Mouse (Mus musculus) midbrain, embryonic 13.5 days (tissue): Measurements from ENCODE around the gene Slc25a34. TPM values are rescaled to one million over a fixed set of nuclear protein-coding genes. Genes with fewer than 3 reads are reported as not detected.
A peak's percentile ranks its signal among the peaks of the same experiment; 100 is the strongest.

Experiments
- ATAC-seq: fragments of 200-750 bp; cut with Nextera tagmentation; 2 replicates; pipeline ENCODE4 v1.8.0; 2017; ENCODE audit warnings: mild to moderate bottlenecking, moderate TSS enrichment, moderate library complexity
- H3K27ac ChIP-seq: fragments of 300-500 bp; sonication (generic); 2 replicates; pipeline ENCODE4 v1.5.1; 2015; ENCODE audit warnings: inconsistent platforms, mild to moderate bottlenecking, moderate library complexity
- H3K27me3 ChIP-seq: fragments of 300-500 bp; sonication (generic); 2 replicates; pipeline ENCODE4 v1.6.1; 2015; ENCODE audit warnings: mild to moderate bottlenecking, inconsistent platforms
- H3K36me3 ChIP-seq: fragments of 300-500 bp; sonication (generic); 2 replicates; pipeline ENCODE4 v1.6.1; 2015; ENCODE audit warnings: mild to moderate bottlenecking, inconsistent platforms
- H3K4me1 ChIP-seq: fragments of 300-500 bp; sonication (generic); replicated peaks from 2 replicates; pipeline ENCODE4 v1.6.1; 2015; ENCODE audit warnings: inconsistent platforms
- H3K4me2 ChIP-seq: fragments of 300-500 bp; sonication (generic); replicated peaks from 2 replicates; pipeline ENCODE4 v1.6.1; 2015; ENCODE audit warnings: moderate library complexity, mild to moderate bottlenecking, inconsistent platforms
- H3K4me3 ChIP-seq: fragments of 300-500 bp; sonication (generic); replicated peaks from 2 replicates; pipeline ENCODE4 v1.5.1; 2015; ENCODE audit warnings: mild to moderate bottlenecking, inconsistent platforms
- H3K9ac ChIP-seq: fragments of 300-500 bp; sonication (generic); replicated peaks from 2 replicates; pipeline ENCODE4 v1.6.1; 2015; ENCODE audit warnings: mild to moderate bottlenecking, inconsistent platforms
- H3K9me3 ChIP-seq: fragments of 300-500 bp; sonication (generic); 2 replicates; pipeline ENCODE4 v1.6.1; 2016; ENCODE audit warnings: mild to moderate bottlenecking, inconsistent platforms
- WGBS: fragments of 180-500 bp; shearing (Covaris S2); methylation state at CpG from one replicate; pipeline ENCODE4 v1.1.7; 2015; 5-methylcytosine and 5-hydroxymethylcytosine counted together
- polyA plus RNA-seq: library from polyadenylated mRNA; unstranded; fragments of >200 nt; fragmentation: Nextera tagmentation; extraction: Ambion mirVana; gene quantifications from 2 replicates; pipeline ENCODE4 v1.2.1, GENCODE M21; 2015

The Slc25a34 gene
- polyA plus RNA-seq, 1 experiment from 2014 or later, result 0.19 TPM

DNA sequence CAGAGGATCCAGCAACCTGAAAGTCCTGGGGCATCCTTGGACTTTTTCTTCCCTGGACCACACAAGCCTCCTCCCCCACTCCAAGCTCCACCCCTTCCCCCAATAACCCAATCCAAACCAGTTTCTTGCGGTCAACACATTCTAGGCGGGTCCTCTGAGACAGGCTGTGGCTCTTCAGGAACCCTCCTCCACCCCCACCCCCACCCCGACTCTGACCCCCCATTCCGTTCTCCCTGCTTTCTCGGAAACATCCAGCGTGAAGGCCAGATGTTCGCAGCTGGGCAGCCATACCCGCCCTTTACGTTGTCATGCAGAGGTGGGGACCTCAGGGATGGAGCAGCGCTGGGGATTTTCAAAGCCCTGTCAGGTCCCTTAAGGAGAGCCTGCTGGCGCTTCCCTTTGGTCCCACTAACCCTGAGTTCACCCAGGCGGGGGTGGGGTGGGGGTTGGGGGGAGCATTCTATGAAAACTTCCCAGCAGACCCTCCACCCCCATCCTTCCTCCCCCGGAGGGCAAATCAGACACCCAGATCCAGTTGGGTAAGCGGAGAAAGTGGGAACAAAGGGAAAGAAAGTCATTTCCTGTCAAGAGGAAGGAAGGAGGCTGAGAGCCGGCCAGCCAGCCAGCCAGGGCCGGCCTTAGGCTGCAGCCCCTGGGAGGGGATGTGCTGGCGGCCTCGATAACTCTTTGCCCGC, 25.3 kb downstream of the Slc25a34 start:
- peak; percentile 37; the same call in 1 of the 2 replicates for ATAC-seq
- Histone ChIP-seq H3K4me2 (peak overlapping the region; percentile 89), H3K9ac (peak overlapping the region; percentile 73; the same call in 1 of the 2 replicates), H3K27me3 (peaks cover 28% of the 10 kb centered on the region), H3K4me3 (peak overlapping the region; percentile 59), H3K4me1 (peaks cover 22% of the 10 kb centered on the region), H3K36me3 (peaks cover 9% of the 10 kb centered on the region; the same call in 1 of the 2 replicates), H3K27ac (no peak overlapping the region), H3K9me3 (no peaks in the 10 kb centered on the region)
- WGBS, result 1% methylated on average over 19 of the region's 19 CpGs

DNA sequence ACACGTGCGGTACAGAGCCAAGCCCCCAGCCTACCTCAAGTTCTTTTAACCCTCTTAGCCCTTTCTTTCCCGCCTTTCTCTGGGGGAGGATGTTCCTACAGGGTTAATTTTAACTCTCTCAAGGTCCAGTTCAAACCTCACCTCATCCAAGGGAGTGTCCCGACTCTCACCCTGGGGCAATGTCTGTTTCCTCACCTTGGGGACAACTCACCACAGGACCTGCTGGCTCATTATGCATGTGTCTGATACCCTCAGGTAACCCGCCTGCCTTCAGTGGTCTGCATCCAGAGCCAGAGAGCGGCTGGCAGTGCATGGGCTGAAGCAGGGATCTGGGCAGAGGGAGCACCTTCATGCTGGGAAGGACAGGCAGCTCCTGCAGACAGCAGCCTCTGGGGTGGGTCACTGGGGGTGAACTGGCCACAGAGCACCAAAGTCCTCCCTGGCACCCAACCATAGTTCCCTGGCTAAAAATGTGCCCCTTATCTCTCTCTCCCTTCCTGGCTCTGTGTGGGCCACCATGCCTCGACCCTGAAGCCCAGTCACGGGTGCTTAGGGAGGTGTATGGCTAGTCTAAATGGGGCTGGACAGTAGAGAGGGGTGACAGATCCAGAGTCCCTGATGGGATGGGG, 26.8 kb downstream of the Slc25a34 start:
- ATAC-seq, result no peak
- H3K9me3 ChIP-seq, result no peaks in the 10 kb centered on the region
- H3K36me3 ChIP-seq, result peaks cover 10% of the 10 kb centered on the region; the same call in 1 of the 2 replicates
- no peak overlapping the region for H3K27ac ChIP-seq
- H3K27me3 ChIP-seq, result peaks cover 28% of the 10 kb centered on the region
- H3K9ac ChIP-seq, result no peak overlapping the region
- no peak overlapping the region for H3K4me3 ChIP-seq
- H3K4me2 ChIP-seq, result no peak overlapping the region
- peaks cover 22% of the 10 kb centered on the region for H3K4me1 ChIP-seq
- 85% methylated on average over 8 of the region's 8 CpGs for WGBS

GRCm38 (mm10) chr4:141595605-141596268, 27.9 kb downstream of the Slc25a34 start:
- no peak overlapping the region for H3K4me3 ChIP-seq
- H3K4me2 ChIP-seq, result no peak overlapping the region
- ATAC-seq, result no peak
- H3K27ac ChIP-seq, result no peak overlapping the region
- H3K27me3 ChIP-seq, result peaks cover 23% of the 10 kb centered on the region
- H3K9me3 ChIP-seq, result no peaks in the 10 kb centered on the region
- H3K9ac ChIP-seq, result no peak overlapping the region
- WGBS, result 82% methylated on average over 9 of the region's 9 CpGs
- peaks cover 15% of the 10 kb centered on the region; the same call in 1 of the 2 replicates for H3K36me3 ChIP-seq
- peaks cover 22% of the 10 kb centered on the region for H3K4me1 ChIP-seq

DNA sequence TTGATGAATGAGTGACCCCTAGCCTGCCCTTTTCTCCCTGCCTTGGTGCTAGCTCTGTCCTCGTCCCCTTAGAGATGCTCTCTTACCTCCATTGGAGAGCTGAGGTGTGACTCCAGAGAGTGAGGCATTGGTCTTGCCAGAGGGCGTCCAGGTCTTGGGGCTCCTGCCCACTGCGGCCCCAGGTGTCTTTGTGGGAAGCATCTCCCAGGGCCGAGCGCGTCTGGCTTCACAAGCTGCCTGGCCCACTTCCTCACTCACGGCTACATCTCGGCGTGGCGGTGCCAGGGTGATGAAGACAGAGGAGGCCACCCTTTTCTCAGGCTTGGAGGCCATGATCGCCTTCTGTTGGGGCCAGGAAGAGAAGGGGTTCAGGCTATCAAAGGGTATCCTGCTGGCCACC, 28.5 kb downstream of the Slc25a34 start:
- Histone ChIP-seq H3K4me1 (peaks cover 22% of the 10 kb centered on the region), H3K4me2 (no peak overlapping the region), H3K4me3 (no peak overlapping the region), H3K9ac (no peak overlapping the region), H3K27me3 (peaks cover 23% of the 10 kb centered on the region), H3K36me3 (peaks cover 15% of the 10 kb centered on the region; the same call in 1 of the 2 replicates), H3K27ac (no peak overlapping the region), H3K9me3 (no peaks in the 10 kb centered on the region)
- 92% methylated on average over 11 of the region's 11 CpGs for WGBS
- no peak for ATAC-seq

DNA sequence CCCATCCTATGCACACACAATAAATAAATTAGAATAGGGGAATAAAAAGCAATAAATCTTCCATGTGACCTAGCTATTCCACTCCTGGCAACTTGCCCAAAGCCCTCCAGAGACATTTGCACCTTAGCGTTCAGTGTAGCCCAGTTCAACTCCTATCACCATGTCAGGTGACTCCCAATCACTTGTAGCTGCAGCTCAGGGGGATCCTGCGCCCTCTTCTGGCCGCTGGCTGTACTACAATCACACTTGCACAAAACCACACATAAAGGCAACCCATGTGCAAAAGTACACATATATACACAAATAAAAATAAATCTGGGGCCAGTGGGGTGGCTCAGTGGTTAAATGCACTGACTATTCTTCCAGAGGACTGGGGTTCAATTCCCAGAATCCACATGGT, 32.1 kb downstream of the Slc25a34 start:
- H3K9me3 ChIP-seq, result no peaks in the 10 kb centered on the region
- no peak for ATAC-seq
- H3K27me3 ChIP-seq, result no peaks in the 10 kb centered on the region
- no peak overlapping the region for H3K27ac ChIP-seq
- H3K4me2 ChIP-seq, result no peak overlapping the region
- H3K4me1 ChIP-seq, result no peaks in the 10 kb centered on the region
- no peak overlapping the region for H3K9ac ChIP-seq
- H3K4me3 ChIP-seq, result no peak overlapping the region
- 18% methylated on average over 3 of the region's 3 CpGs for WGBS
- peaks cover 21% of the 10 kb centered on the region; the same call in 1 of the 2 replicates for H3K36me3 ChIP-seq

DNA sequence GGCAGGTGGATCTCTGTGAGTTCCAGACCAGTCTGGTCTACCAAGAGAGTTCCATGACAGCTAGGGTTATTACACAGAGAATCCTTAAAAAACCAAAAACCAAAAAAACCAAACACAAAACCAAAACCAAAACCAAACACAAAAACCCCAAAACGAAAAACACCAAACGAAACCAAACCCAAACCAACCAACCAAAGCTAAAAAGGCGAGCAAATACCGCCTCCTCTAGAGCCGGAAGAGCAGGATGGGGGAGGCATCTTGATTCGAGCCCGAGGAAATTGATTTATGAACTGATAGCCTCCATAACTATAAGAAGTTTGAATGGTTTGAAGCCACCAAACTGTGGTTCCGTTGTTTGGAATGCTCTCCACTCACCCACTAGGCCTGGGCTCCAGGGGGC, 39.7 kb downstream of the Slc25a34 start:
- no peak overlapping the region for H3K4me2 ChIP-seq
- no peaks in the 10 kb centered on the region for H3K4me1 ChIP-seq
- no peak for ATAC-seq
- peaks cover 6% of the 10 kb centered on the region for H3K36me3 ChIP-seq
- H3K4me3 ChIP-seq, result no peak overlapping the region
- H3K27me3 ChIP-seq, result no peaks in the 10 kb centered on the region
- WGBS, result 94% methylated on average over 8 of the region's 8 CpGs
- no peak overlapping the region for H3K9ac ChIP-seq
- no peaks in the 10 kb centered on the region for H3K9me3 ChIP-seq
- H3K27ac ChIP-seq, result no peak overlapping the region

- Histone ChIP-seq H3K4me1 (no peaks in the 10 kb centered on the region), H3K36me3 (peaks cover 15% of the 10 kb centered on the region), H3K27ac (no peak overlapping the region), H3K27me3 (no peaks in the 10 kb centered on the region), H3K4me2 (no peak overlapping the region), H3K9me3 (no peaks in the 10 kb centered on the region), H3K4me3 (no peak overlapping the region), H3K9ac (no peak overlapping the region)
- 88% methylated on average over 13 of the region's 13 CpGs for WGBS
- no peak for ATAC-seq
Observed at GRCm38 (mm10) chr4:141581051-141581450, 42.6 kb downstream of the Slc25a34 start.

DNA sequence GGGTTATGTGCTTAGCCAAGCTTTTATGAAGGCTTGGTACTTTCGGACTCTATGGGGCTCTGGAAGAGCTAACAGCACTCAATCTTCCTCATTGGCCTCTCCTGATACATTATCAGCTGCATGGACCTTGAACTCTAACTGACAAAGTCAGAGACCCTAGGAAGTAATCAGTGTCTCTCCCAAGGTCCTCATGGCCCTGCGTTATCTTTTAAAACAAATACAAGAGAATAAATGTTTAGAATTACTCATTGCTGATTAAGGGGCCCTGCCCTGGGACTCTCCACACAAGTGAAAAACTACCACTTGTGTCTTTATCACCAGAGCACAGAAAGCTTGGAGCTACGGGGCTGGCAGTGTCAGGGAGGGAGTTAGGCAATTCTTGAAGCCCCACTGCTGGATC, 44.8 kb downstream of the Slc25a34 start:
- Histone ChIP-seq H3K9ac (no peak overlapping the region), H3K4me2 (no peak overlapping the region), H3K27ac (no peak overlapping the region), H3K36me3 (peaks cover 10% of the 10 kb centered on the region; the same call in 1 of the 2 replicates), H3K4me3 (no peak overlapping the region), H3K4me1 (no peaks in the 10 kb centered on the region), H3K27me3 (no peaks in the 10 kb centered on the region), H3K9me3 (no peaks in the 10 kb centered on the region)
- 87% methylated on average over 3 of the region's 3 CpGs for WGBS
- ATAC-seq, result no peak

DNA sequence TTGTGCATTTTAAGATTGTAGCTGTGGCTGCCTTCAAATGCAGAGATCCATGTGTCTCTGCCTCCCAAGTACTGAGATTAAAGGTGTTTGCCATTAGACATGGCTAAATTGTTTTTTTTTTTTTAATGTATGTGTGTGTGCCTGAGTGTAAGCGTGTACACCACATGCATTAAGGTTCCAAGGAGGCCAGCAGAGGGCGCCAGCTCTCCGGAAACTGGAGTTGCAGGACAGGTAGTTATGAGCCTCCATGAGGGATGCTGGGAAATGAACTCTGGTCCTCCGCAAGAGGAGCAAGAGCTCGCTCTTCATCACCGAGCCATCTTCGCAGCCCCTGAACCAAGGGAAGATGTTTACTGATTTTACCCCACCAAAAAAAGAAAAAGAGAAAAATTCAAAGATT, 46.7 kb downstream of the Slc25a34 start:
- ATAC-seq, result no peak

GRCm38 (mm10) chr4:141576404-141576803, 47.2 kb downstream of the Slc25a34 start:
- Histone ChIP-seq H3K4me3 (no peak overlapping the region), H3K9me3 (no peaks in the 10 kb centered on the region), H3K27ac (no peak overlapping the region), H3K4me1 (no peaks in the 10 kb centered on the region), H3K36me3 (peaks cover 10% of the 10 kb centered on the region; the same call in 1 of the 2 replicates), H3K27me3 (no peaks in the 10 kb centered on the region), H3K4me2 (no peak overlapping the region), H3K9ac (no peak overlapping the region)
- 87% methylated on average over 11 of the region's 11 CpGs for WGBS
- no peak for ATAC-seq

More for the DNA sequence above, 46.7 kb downstream of the Slc25a34 start:
- peaks cover 10% of the 10 kb centered on the region; the same call in 1 of the 2 replicates for H3K36me3 ChIP-seq
- H3K27ac ChIP-seq, result no peak overlapping the region
- no peak overlapping the region for H3K4me3 ChIP-seq
- no peaks in the 10 kb centered on the region for H3K4me1 ChIP-seq
- no peak overlapping the region for H3K4me2 ChIP-seq
- no peak overlapping the region for H3K9ac ChIP-seq
- H3K9me3 ChIP-seq, result no peaks in the 10 kb centered on the region
- WGBS, result 91% methylated on average over 7 of the region's 7 CpGs
- H3K27me3 ChIP-seq, result no peaks in the 10 kb centered on the region

DNA sequence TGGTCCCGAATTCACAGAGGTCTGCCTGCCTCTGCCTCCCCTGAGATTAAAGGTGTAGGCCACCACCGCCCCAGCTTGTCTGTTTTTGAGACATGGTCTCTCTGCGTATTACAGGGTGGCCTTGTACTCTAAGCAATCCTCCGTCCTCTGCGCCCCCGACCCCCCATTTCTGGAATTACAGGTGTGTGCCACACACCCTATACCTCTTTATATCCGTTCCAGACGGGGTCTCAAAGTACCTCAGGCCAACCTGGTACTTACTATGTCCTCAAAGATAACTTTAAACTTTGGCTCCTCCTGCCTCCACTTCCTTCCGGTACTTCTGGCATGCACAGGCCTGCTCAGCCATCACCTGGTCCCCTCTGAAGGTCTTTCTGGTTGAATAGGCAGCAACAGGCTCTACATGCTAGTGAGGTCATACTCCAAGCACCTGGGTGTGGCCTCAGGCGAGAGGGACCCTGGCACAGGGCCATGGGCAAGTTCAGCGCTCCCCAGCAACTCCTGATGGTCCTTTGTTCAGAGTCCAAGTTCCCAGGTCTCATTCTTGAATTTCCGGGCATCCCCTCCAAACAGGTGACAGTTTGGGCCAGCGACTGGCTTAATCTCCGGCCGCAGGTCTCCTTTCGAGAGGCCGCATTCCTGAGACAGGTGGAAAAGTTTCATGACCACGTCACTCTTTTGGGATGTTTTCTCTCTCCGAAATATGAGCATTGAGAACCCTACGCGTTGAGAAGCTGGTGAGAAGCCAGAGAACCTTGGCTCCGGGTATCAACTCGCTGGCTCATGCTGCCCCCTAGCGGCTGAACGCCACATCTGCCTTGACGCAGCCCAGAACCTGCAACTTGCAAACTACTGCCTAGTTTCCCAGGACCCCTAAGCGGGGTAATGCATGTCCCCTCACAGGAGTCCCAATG, 48.6 kb downstream of the Slc25a34 start:
- 46% methylated on average over 27 of the region's 27 CpGs for WGBS

More for the DNA sequence above, 48.6 kb downstream of the Slc25a34 start:
- no peak overlapping the region for H3K4me2 ChIP-seq
- H3K9me3 ChIP-seq, result no peaks in the 10 kb centered on the region
- peaks cover 8% of the 10 kb centered on the region; the same call in 1 of the 2 replicates for H3K36me3 ChIP-seq
- H3K27me3 ChIP-seq, result no peaks in the 10 kb centered on the region
- no peaks in the 10 kb centered on the region for H3K4me1 ChIP-seq
- H3K9ac ChIP-seq, result no peak overlapping the region
- peak; percentile 72 for ATAC-seq
- no peak overlapping the region for H3K27ac ChIP-seq
- H3K4me3 ChIP-seq, result no peak overlapping the region
